Mouse (Mus musculus) forebrain, embryonic 12.5 days (tissue): Measurements from ENCODE around the gene Drg1. TPM values are rescaled to one million over a fixed set of nuclear protein-coding genes. Genes with fewer than 3 reads are reported as not detected.

ENCODE experiments used
- ATAC-seq: fragments of 200-750 bp; cut with Nextera tagmentation; 2 replicates; pipeline ENCODE4 v1.8.0; 2017; ENCODE audit warnings: moderate TSS enrichment; ENCODE audit not compliant: low FRiP score
- H3K27ac ChIP-seq: fragments of 300-500 bp; sonication (generic); 2 replicates; pipeline ENCODE4 v1.5.1; 2016; ENCODE audit warnings: mild to moderate bottlenecking
- H3K27me3 ChIP-seq: fragments of 300-500 bp; sonication (generic); 2 replicates; pipeline ENCODE4 v1.6.1; 2016; ENCODE audit warnings: mild to moderate bottlenecking
- H3K36me3 ChIP-seq: fragments of 300-500 bp; sonication (generic); replicated peaks from 2 replicates; pipeline ENCODE4 v1.6.1; 2016; ENCODE audit warnings: mild to moderate bottlenecking
- H3K4me1 ChIP-seq: fragments of 300-500 bp; sonication (generic); 2 replicates; pipeline ENCODE4 v1.6.1; 2016
- H3K4me2 ChIP-seq: fragments of 300-500 bp; sonication (generic); 2 replicates; pipeline ENCODE4 v1.6.1; 2016; ENCODE audit warnings: mild to moderate bottlenecking, moderate library complexity
- H3K4me3 ChIP-seq: fragments of 300-500 bp; sonication (generic); replicated peaks from 2 replicates; pipeline ENCODE4 v1.5.1; 2016; ENCODE audit warnings: mild to moderate bottlenecking
- H3K9ac ChIP-seq: fragments of 300-500 bp; sonication (generic); 2 replicates; pipeline ENCODE4 v1.6.1; 2016; ENCODE audit warnings: mild to moderate bottlenecking
- H3K9me3 ChIP-seq: fragments of 300-500 bp; sonication (generic); 2 replicates; pipeline ENCODE4 v1.6.1; 2016
- WGBS: fragments of 180-500 bp; shearing (Covaris S2); methylation state at CpG from one replicate; pipeline ENCODE4 v1.1.7; 2016; 5-methylcytosine and 5-hydroxymethylcytosine counted together
- polyA plus RNA-seq: library from polyadenylated mRNA; unstranded; fragments of >200 nt; fragmentation: Nextera tagmentation; extraction: Ambion mirVana; gene quantifications from 2 replicates; pipeline ENCODE4 v1.2.1, GENCODE M21; 2016

The Drg1 gene
- polyA plus RNA-seq: 268 and 271 TPM in 2 replicates

DNA sequence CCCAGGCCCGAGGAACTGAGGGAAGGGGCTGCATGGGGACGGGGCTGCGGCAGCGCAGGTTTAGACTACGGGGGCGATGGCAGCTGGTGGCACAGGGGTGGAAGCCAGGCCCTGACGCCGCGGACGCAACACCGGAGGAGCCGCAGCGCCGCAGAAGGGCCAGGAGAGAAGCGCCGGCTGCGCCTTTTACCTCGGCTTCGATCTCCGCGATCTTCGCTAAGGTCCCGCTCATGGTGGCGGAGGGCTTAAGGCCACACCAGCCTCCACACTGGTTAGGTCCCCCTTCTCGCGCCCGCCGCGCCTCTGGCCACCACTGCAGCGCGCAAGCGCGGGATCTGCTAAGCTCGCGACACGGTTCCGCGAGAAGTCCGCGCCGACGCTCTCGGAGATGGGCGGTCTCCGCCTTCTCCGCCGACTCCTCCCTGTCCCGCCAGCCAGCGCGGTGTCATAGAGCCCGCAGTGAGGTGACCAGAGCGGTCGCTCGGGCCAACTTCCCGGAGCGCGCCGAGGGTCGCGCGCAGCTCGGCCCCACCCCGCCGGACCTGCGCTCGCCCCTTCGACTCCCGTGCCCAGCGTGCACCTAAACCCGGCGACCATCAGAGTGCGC lies at the start of gene Drg1:
TSS of gene Drg1 (minus strand) at position 337 of the 607 bp plus-strand sequence.
- Histone ChIP-seq H3K4me2 (peak within 1 kb of the TSS; percentile 75), H3K9ac (peak within 1 kb of the TSS; percentile 95), H3K27me3 (no peaks in the 10 kb centered on the region), H3K4me1 (peaks cover 28% of the 10 kb centered on the region), H3K36me3 (peaks cover 26% of the 10 kb centered on the region), H3K27ac (peak within 1 kb of the TSS; percentile 96), H3K9me3 (no peaks in the 10 kb centered on the region), H3K4me3 (peak within 1 kb of the TSS; percentile 88)
- peak; percentile 99 for ATAC-seq
- under 1% methylated on average over 71 of the region's 72 CpGs for WGBS

GRCm38 (mm10) chr11:3314148-3314547 lies 47.9 kb upstream of the Drg1 start:
- Histone ChIP-seq H3K9ac (no peak overlapping the region), H3K4me3 (no peak overlapping the region), H3K4me1 (no peaks in the 10 kb centered on the region), H3K36me3 (peaks cover 36% of the 10 kb centered on the region), H3K9me3 (0 out of 2 replicates have a peak, but pooled peaks cover 6% of the 10 kb centered on the region), H3K27ac (no peak overlapping the region), H3K27me3 (no peaks in the 10 kb centered on the region), H3K4me2 (no peak overlapping the region)
- 39% methylated on average over 2 of the region's 2 CpGs for WGBS
- ATAC-seq: peak; percentile 59

- no peaks in the 10 kb centered on the region for H3K4me1 ChIP-seq
- no peak for ATAC-seq
- no peak overlapping the region for H3K4me3 ChIP-seq
- WGBS: 93% methylated on average over 1 of the region's 1 CpGs
- H3K9ac ChIP-seq: no peak overlapping the region
- no peaks in the 10 kb centered on the region for H3K27me3 ChIP-seq
- peaks cover 45% of the 10 kb centered on the region for H3K36me3 ChIP-seq
- no peak overlapping the region for H3K27ac ChIP-seq
- no peak overlapping the region for H3K4me2 ChIP-seq
- 0 out of 2 replicates have a peak, but pooled peaks cover 6% of the 10 kb centered on the region for H3K9me3 ChIP-seq
Measured at GRCm38 (mm10) chr11:3313294-3313693, 47.1 kb upstream of the Drg1 start.

DNA sequence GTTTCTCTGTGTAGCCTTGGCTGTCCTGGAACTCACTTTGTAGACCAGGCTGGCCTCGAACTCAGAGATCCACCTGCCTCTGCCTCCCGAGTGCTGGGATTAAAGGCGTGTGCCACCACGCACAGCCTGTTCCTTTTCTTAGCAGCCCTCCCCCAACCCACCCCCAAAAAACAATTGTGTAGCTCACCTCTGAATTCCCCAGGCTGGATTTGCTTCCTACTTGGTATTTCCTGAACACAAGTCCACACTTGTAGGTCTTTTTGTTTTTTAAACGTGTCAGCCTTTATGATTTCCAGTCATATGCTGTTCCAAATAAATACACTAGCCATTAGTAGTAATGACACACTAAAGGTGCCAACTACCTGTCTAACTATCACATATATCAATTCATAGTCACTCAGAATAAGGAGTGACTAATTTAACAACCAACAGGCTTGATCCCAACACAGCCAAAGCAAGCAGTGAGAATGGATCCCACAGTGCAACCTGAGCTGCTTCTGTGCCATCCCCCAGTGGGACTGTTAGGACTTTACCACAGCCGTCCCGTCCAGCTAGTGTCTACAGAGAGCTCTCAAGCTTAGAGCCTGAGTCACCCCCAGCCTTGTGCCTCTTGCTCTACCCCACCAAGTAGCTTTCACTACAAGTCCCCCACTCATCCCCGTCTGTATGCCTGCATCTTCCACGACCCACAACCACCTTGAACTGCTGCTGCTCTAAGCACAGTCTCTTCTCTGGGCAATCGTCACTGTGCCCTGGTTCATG lies 45.6 kb upstream of the Drg1 start:
- ATAC-seq: no peak
- Histone ChIP-seq H3K9me3 (0 out of 2 replicates have a peak, but pooled peaks cover 3% of the 10 kb centered on the region), H3K27ac (no peak overlapping the region), H3K4me3 (no peak overlapping the region), H3K4me1 (no peaks in the 10 kb centered on the region), H3K9ac (no peak overlapping the region), H3K4me2 (no peak overlapping the region), H3K36me3 (peaks cover 60% of the 10 kb centered on the region), H3K27me3 (no peaks in the 10 kb centered on the region)
- 91% methylated on average over 10 of the region's 10 CpGs for WGBS

GRCm38 (mm10) chr11:3310789-3311585 lies 44.8 kb upstream of the Drg1 start:
- no peaks in the 10 kb centered on the region for H3K27me3 ChIP-seq
- H3K4me3 ChIP-seq: no peak overlapping the region
- H3K4me1 ChIP-seq: no peaks in the 10 kb centered on the region
- no peak overlapping the region for H3K4me2 ChIP-seq
- 0 out of 2 replicates have a peak, but pooled peaks cover 3% of the 10 kb centered on the region for H3K9me3 ChIP-seq
- H3K9ac ChIP-seq: no peak overlapping the region
- H3K27ac ChIP-seq: no peak overlapping the region
- H3K36me3 ChIP-seq: peaks cover 68% of the 10 kb centered on the region
- WGBS: 92% methylated on average over 9 of the region's 10 CpGs
- ATAC-seq: no peak

- Histone ChIP-seq H3K27me3 (no peaks in the 10 kb centered on the region), H3K36me3 (peaks cover 79% of the 10 kb centered on the region), H3K27ac (no peak overlapping the region), H3K4me2 (no peak overlapping the region), H3K4me3 (no peak overlapping the region), H3K9me3 (no peaks in the 10 kb centered on the region), H3K9ac (no peak overlapping the region), H3K4me1 (no peaks in the 10 kb centered on the region)
- ATAC-seq: no peak
- WGBS: 90% methylated on average over 4 of the region's 4 CpGs
Measured at GRCm38 (mm10) chr11:3309884-3310283, 43.7 kb upstream of the Drg1 start.

DNA sequence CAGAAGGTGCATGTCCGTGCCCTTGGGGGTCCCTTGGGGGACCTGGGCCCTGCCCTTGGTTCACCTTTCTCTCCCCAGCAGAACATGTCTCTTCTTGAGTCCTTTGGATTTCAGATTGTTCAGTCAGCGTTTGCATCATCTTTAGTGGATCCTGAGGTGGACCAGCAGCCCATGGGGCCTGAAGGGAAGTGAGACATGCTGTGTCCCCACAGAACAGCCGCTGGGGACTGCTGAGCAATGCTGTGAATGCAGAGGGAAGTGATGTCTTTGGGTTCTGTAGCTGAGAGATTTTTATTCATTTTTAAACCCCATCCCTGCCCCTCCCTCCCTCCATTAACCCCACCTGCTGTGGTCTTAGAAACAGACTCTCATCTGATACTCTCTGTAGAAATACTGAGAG lies 41.7 kb upstream of the Drg1 start:
- Histone ChIP-seq H3K27me3 (no peaks in the 10 kb centered on the region), H3K4me2 (no peak overlapping the region), H3K36me3 (peaks cover 97% of the 10 kb centered on the region), H3K9ac (no peak overlapping the region), H3K4me1 (no peaks in the 10 kb centered on the region), H3K27ac (no peak overlapping the region), H3K9me3 (no peaks in the 10 kb centered on the region), H3K4me3 (no peak overlapping the region)
- ATAC-seq: no peak
- 97% methylated on average over 3 of the region's 3 CpGs for WGBS

GRCm38 (mm10) chr11:3305821-3306220 lies 39.6 kb upstream of the Drg1 start:
- WGBS: 96% methylated on average over 4 of the region's 4 CpGs
- Histone ChIP-seq H3K4me1 (no peaks in the 10 kb centered on the region), H3K9ac (no peak overlapping the region), H3K9me3 (no peaks in the 10 kb centered on the region), H3K36me3 (peaks cover 98% of the 10 kb centered on the region), H3K27ac (no peak overlapping the region), H3K27me3 (no peaks in the 10 kb centered on the region), H3K4me2 (no peak overlapping the region), H3K4me3 (no peak overlapping the region)
- no peak for ATAC-seq

DNA sequence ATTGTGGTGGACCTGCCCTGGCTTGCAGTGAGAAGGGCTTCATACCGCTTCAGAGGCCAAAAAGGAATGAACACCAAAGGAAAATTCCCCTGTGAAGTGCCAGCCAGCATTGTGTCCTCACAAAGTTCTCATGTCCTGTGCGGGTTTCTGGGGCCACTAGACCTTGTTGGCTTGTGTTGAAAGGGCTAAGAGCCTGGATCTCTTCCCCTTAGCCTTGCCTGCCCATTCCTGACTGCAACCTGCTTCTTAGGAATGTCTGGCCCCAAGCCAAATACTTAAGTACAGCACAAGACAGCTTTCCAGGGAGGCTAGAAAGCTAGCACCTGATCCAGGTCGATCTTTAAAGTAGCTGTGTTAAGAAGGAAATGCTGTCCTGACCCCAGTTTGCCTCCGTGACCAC lies 36.6 kb upstream of the Drg1 start:
- Histone ChIP-seq H3K9me3 (no peaks in the 10 kb centered on the region), H3K27me3 (no peaks in the 10 kb centered on the region), H3K4me3 (no peak overlapping the region), H3K4me2 (no peak overlapping the region), H3K9ac (no peak overlapping the region), H3K27ac (no peak overlapping the region), H3K36me3 (peaks cover 98% of the 10 kb centered on the region), H3K4me1 (no peaks in the 10 kb centered on the region)
- ATAC-seq: no peak
- 88% methylated on average over 4 of the region's 4 CpGs for WGBS

- Histone ChIP-seq H3K4me3 (no peak overlapping the region), H3K27ac (no peak overlapping the region)
- WGBS: 97% methylated on average over 4 of the region's 4 CpGs
Measured at GRCm38 (mm10) chr11:3302385-3302784, 36.2 kb upstream of the Drg1 start.

DNA sequence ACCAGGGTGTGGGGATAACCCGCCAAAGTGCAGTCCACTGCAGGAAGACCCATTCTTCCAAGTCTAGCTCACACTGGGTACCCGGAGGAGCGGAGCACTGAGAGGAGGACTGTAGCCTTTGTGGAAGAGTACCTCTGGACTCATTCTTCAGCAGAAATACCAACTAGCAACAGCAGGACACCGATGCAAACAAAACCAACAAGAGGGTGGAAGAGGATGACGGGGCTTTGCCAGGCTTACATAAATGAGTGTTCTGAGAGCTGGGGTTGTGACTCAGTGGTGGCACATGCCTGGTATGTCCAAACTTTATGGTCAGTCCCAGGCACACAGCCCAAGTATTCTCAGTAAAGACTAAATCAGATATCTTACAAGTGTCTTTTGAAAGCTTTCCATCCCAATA lies 34.9 kb upstream of the Drg1 start:
- Histone ChIP-seq H3K9me3 (no peaks in the 10 kb centered on the region), H3K36me3 (peaks cover 98% of the 10 kb centered on the region), H3K27me3 (no peaks in the 10 kb centered on the region), H3K27ac (no peak overlapping the region), H3K4me1 (peaks cover 11% of the 10 kb centered on the region), H3K9ac (no peak overlapping the region), H3K4me3 (no peak overlapping the region), H3K4me2 (no peak overlapping the region)
- ATAC-seq: no peak
- WGBS: 93% methylated on average over 5 of the region's 5 CpGs

More at GRCm38 (mm10) chr11:3302385-3302784, 36.2 kb upstream of the Drg1 start:
- Histone ChIP-seq H3K4me1 (no peaks in the 10 kb centered on the region), H3K4me2 (no peak overlapping the region), H3K9me3 (no peaks in the 10 kb centered on the region), H3K27me3 (no peaks in the 10 kb centered on the region), H3K36me3 (peaks cover 98% of the 10 kb centered on the region), H3K9ac (no peak overlapping the region)
- ATAC-seq: no peak

GRCm38 (mm10) chr11:3298813-3299185 lies 32.6 kb upstream of the Drg1 start:
- WGBS: 95% methylated on average over 14 of the region's 14 CpGs
- no peak overlapping the region for H3K4me2 ChIP-seq
- H3K4me1 ChIP-seq: peaks cover 34% of the 10 kb centered on the region
- no peaks in the 10 kb centered on the region for H3K9me3 ChIP-seq
- no peak for ATAC-seq
- H3K4me3 ChIP-seq: no peak overlapping the region
- H3K27me3 ChIP-seq: no peaks in the 10 kb centered on the region
- no peak overlapping the region for H3K9ac ChIP-seq
- no peak overlapping the region for H3K27ac ChIP-seq
- peaks cover 98% of the 10 kb centered on the region for H3K36me3 ChIP-seq
